Mouse (Mus musculus): ENCODE data around the gene D10Wsu102e.

DNA sequence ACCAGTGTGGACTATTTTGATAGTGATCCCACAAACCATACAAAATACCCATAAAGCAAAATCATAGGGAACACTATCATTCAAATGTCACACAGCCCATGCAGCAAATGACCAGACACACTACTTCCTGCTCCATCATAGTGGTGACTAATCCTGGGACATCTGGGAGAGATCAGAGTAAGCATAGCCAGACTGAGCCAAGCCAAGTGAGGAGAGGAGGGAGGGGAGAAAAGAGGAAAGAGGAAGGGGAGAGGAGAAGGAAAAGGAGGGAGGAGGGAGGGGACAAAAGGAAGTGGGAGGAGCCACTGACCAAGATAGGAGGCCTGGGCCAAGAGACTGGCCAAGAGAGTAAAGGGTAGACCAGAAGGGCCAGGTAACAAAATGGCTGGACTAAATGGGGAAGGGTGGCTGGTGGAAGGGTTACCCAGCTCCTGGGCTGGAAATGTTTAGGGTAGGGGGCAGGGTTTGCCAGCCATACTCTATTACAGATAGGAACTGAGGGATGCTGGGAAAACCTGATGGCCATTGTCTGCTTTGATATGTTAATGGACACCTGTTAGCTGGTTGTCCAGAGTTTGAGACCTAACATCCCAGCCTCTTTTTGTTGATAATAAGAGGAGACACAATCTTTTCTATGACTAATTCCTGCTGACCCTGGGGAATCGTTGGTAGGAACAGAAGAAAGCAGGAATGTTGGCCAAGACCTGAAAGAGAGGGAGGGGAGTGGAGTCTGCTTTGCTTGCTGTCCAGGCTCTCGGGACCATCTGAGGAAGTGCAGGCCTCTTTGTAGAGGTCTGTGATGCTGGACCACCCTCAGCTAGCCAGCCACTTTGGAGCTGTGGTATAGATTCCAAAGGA lies 16.0 kb upstream of the D10Wsu102e start:
- no peak for TF ChIP-seq CTCF (IDR thresholded peaks at IDR 0.05; ENCODE audit: low read depth)
- no peak for TF ChIP-seq EP300 (optimal IDR thresholded peaks at IDR 0.05)
